Mouse (Mus musculus): ENCODE measurements around the gene Akap7.

DNA sequence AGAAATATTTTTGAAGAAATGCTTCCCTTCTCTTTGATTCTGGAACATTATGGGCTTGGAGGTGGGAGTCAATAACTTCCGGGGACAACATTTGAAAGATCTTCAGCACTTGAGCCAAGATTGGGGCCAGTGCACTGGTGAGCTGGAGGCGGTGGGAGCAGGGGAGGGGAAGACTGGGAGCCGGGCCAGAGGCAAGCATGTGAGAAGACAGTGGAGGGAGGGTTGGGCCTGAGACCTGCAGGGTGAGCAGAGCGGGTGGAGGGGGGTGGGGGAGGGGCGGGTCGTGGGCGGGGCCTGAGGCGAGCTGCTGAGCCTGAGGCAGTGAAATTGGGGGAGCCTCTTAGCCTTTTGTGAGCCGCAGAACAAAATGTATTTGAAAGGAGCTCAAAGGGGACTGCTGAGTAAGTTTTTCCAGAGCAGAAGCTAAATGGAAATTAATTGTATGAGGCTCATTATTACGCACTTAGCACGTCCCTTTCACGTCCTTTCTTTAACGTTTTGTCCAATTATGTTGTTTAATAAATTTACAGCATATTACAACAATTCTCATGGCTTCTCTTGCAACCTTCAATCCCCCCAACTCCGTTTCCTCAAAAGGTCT lies 167.4 kb downstream of the Akap7 start:
- no peak for TF ChIP-seq EP300 (optimal IDR thresholded peaks at IDR 0.05)
- TF ChIP-seq CTCF (IDR thresholded peaks at IDR 0.05; ENCODE audit: low read depth), result no peak

Measured in stomach, postnatal 0 days (tissue).